Mouse (Mus musculus) CD4-positive helper T cell, adult 2 months (primary cell): ENCODE measurements at regions not wholly inside any gene's neighbourhood (a gene's known extent, or its start where the extent isn't known, plus 50 kb on each side); places are given as distances from the start of the nearest gene placed in this dataset.
A peak's percentile ranks its signal among the peaks of the same experiment; 100 is the strongest.
"Not testable (repeated sequence)": the region's sequence is repeated elsewhere in the genome, so short reads cannot be mapped to it uniquely, and the experiment has no call there.

ENCODE experiments used
- DNase-seq: peaks from one replicate; pipeline ENCODE4 v3.0.0-alpha.2; 2012; ENCODE audit warnings: low read depth, missing footprints, low spot score

DNA sequence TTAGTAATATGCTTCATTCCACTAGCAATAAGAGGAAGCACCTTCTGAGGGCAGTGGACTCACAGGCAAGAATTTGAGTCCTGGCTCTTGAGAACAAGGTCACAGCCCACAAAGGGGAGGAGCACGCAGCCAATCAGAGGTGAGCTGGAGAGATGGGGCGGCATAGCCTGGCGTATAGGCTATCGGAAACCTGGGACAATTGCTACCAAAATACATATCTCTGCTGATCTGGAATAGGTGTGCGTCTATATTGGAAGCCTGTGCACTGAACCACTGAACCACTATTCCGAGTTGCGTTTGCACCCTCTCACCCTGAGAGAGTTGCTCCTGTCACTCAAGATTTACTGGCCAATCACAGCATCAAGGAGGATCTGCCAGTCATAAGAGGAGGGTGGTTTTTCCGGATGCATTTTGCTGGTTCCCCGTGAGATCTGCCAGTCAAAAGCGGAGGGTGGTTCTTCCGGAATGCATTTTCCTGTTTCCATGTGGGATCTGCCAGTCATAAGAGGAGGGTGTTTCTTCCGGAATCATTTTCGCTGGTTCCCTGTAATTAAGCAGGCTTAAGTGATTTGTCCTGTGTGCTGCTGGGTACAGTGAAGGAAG is 80.1 kb upstream of the Riok2 start:
- DNase-seq = peak; percentile 89

GRCm38 (mm10) chr17:17295037-17295436 is 79.1 kb upstream of the Riok2 start:
- DNase-seq = not testable (repeated sequence)

GRCm38 (mm10) chr17:17303496-17303895 is 70.6 kb upstream of the Riok2 start:
- DNase-seq = not testable (repeated sequence)
